Mouse (Mus musculus): ENCODE data around the gene Atp6v1g2. TPM values are rescaled to one million over a fixed set of nuclear protein-coding genes. Genes with fewer than 3 reads are reported as not detected.
"Not testable (repeated sequence)": the region's sequence is repeated elsewhere in the genome, so short reads cannot be mapped to it uniquely, and the experiment has no call there.

Atp6v1g2 gene
- polyA plus RNA-seq, 1 experiment from 2014 or later = 151 TPM

- H3K27me3 ChIP-seq (replicated peaks; ENCODE audit: control insufficient read depth, insufficient read depth, low read length) = no peaks in the 10 kb centered on the region
- H3K4me1 ChIP-seq (ENCODE audit: control insufficient read depth, insufficient read depth, low read depth, low read length) = peaks cover 27% of the 10 kb centered on the region
- no peaks in the 10 kb centered on the region for H3K9me3 ChIP-seq (ENCODE audit: control insufficient read depth, low read length)
- H3K27ac ChIP-seq (ENCODE audit: low read depth, low read length) = no peak overlapping the region
- no peak overlapping the region for H3K4me3 ChIP-seq (ENCODE audit: low read length)
- peaks cover 14% of the 10 kb centered on the region for H3K36me3 ChIP-seq (ENCODE audit: control insufficient read depth, insufficient read depth, low read length)
- H3K9ac ChIP-seq (ENCODE audit: low read depth, low read length) = no peak overlapping the region
- 84% methylated on average over 5 of the region's 5 CpGs for WGBS
- no peak overlapping the region for H3K4me2 ChIP-seq (ENCODE audit: low read length)
- no peak for ATAC-seq
Observed at GRCm38 (mm10) chr17:35232659-35233058, 801 bp upstream of the Atp6v1g2 start.

- WGBS = 81% methylated on average over 7 of the region's 7 CpGs
- not testable (repeated sequence) for H3K9ac ChIP-seq (ENCODE audit: low read depth, low read length); H3K27me3 ChIP-seq (replicated peaks; ENCODE audit: control insufficient read depth, insufficient read depth, low read length); H3K36me3 ChIP-seq (ENCODE audit: control insufficient read depth, insufficient read depth, low read length); H3K4me3 ChIP-seq (ENCODE audit: low read length); H3K9me3 ChIP-seq (ENCODE audit: control insufficient read depth, low read length); H3K4me2 ChIP-seq (ENCODE audit: low read length); H3K27ac ChIP-seq (ENCODE audit: low read depth, low read length); ATAC-seq
- H3K4me1 ChIP-seq (ENCODE audit: control insufficient read depth, insufficient read depth, low read depth, low read length) = peaks cover 28% of the 10 kb centered on the region
Observed at GRCm38 (mm10) chr17:35234090-35234489, 630 bp downstream of the Atp6v1g2 start.

DNA sequence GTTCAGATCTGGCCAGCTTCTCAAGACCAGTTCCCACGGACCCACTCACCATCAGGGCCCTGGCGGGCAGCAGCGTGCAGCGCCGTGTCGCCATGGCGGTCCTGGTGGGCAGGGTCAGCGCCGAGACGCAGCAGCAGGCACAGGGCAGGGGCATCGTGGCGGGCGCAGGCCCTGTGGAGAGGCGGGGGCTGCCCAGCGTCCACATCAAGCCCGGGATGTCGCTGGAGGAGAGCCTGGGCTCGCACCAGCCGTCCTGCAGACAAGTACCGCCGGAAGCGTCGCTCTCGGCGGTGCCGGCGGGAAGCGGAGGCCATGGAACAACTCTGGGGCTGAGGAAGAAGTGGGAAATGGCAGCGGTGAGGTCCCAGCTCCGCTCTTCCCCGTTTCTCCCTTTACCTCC lies 1.4 kb downstream of the Atp6v1g2 start:
- Histone ChIP-seq H3K4me1 (ENCODE audit: control insufficient read depth, insufficient read depth, low read depth, low read length) (peaks cover 28% of the 10 kb centered on the region), H3K27me3 (replicated peaks; ENCODE audit: control insufficient read depth, insufficient read depth, low read length) (no peaks in the 10 kb centered on the region), H3K36me3 (ENCODE audit: control insufficient read depth, insufficient read depth, low read length) (peaks cover 6% of the 10 kb centered on the region; the same call in 1 of the 2 replicates), H3K4me3 (ENCODE audit: low read length) (peak overlapping the region; percentile 54), H3K9me3 (ENCODE audit: control insufficient read depth, low read length) (no peaks in the 10 kb centered on the region), H3K27ac (ENCODE audit: low read depth, low read length) (peak overlapping the region; percentile 95), H3K9ac (ENCODE audit: low read depth, low read length) (peak overlapping the region; percentile 75), H3K4me2 (ENCODE audit: low read length) (peak overlapping the region; percentile 89)
- no peak for ATAC-seq
- WGBS = 3% methylated on average over 31 of the region's 31 CpGs

- no peaks in the 10 kb centered on the region for H3K27me3 ChIP-seq (replicated peaks; ENCODE audit: control insufficient read depth, insufficient read depth, low read length)
- H3K4me3 ChIP-seq (ENCODE audit: low read length) = peak within 1 kb of the TSS; percentile 54
- no peaks in the 10 kb centered on the region for H3K9me3 ChIP-seq (ENCODE audit: control insufficient read depth, low read length)
- H3K4me2 ChIP-seq (ENCODE audit: low read length) = peak within 1 kb of the TSS; percentile 89
- peaks cover 34% of the 10 kb centered on the region for H3K4me1 ChIP-seq (ENCODE audit: control insufficient read depth, insufficient read depth, low read depth, low read length)
- H3K9ac ChIP-seq (ENCODE audit: low read depth, low read length) = peak within 1 kb of the TSS; percentile 75
- ATAC-seq = peak; percentile 84
- 0% methylated on average over 35 of the region's 35 CpGs for WGBS
- H3K36me3 ChIP-seq (ENCODE audit: control insufficient read depth, insufficient read depth, low read length) = peaks cover 6% of the 10 kb centered on the region; the same call in 1 of the 2 replicates
- H3K27ac ChIP-seq (ENCODE audit: low read depth, low read length) = peak within 1 kb of the TSS; percentile 95
Observed at GRCm38 (mm10) chr17:35235614-35236389, 2.3 kb downstream of the Atp6v1g2 start, which contains the start of gene Nfkbil1. Gene Nfkbil1, minus strand, starts transcription at chr17:35235792.

GRCm38 (mm10) chr17:35236390-35236746 lies 2.9 kb downstream of the Atp6v1g2 start:
- Histone ChIP-seq H3K9ac (ENCODE audit: low read depth, low read length) (peak overlapping the region; percentile 75), H3K4me3 (ENCODE audit: low read length) (peak overlapping the region; percentile 54), H3K27ac (ENCODE audit: low read depth, low read length) (peak overlapping the region; percentile 95), H3K4me1 (ENCODE audit: control insufficient read depth, insufficient read depth, low read depth, low read length) (peaks cover 34% of the 10 kb centered on the region), H3K9me3 (ENCODE audit: control insufficient read depth, low read length) (no peaks in the 10 kb centered on the region), H3K36me3 (ENCODE audit: control insufficient read depth, insufficient read depth, low read length) (peaks cover 2% of the 10 kb centered on the region; the same call in 1 of the 2 replicates), H3K4me2 (ENCODE audit: low read length) (peak overlapping the region; percentile 89), H3K27me3 (replicated peaks; ENCODE audit: control insufficient read depth, insufficient read depth, low read length) (no peaks in the 10 kb centered on the region)
- ATAC-seq = peak; percentile 85
- WGBS = 1% methylated on average over 18 of the region's 18 CpGs

- no peaks in the 10 kb centered on the region for H3K9me3 ChIP-seq (ENCODE audit: control insufficient read depth, low read length)
- H3K4me3 ChIP-seq (ENCODE audit: low read length) = peak overlapping the region; percentile 54
- H3K27me3 ChIP-seq (replicated peaks; ENCODE audit: control insufficient read depth, insufficient read depth, low read length) = no peaks in the 10 kb centered on the region
- H3K4me2 ChIP-seq (ENCODE audit: low read length) = peak overlapping the region; percentile 89
- 69% methylated on average over 9 of the region's 9 CpGs for WGBS
- ATAC-seq = no peak
- H3K27ac ChIP-seq (ENCODE audit: low read depth, low read length) = peak overlapping the region; percentile 95
- peaks cover 2% of the 10 kb centered on the region; the same call in 1 of the 2 replicates for H3K36me3 ChIP-seq (ENCODE audit: control insufficient read depth, insufficient read depth, low read length)
- peak overlapping the region; percentile 75 for H3K9ac ChIP-seq (ENCODE audit: low read depth, low read length)
- peaks cover 30% of the 10 kb centered on the region for H3K4me1 ChIP-seq (ENCODE audit: control insufficient read depth, insufficient read depth, low read depth, low read length)
Observed at GRCm38 (mm10) chr17:35236996-35237395, 3.5 kb downstream of the Atp6v1g2 start.

GRCm38 (mm10) chr17:35237504-35237903 lies 4.0 kb downstream of the Atp6v1g2 start:
- Histone ChIP-seq H3K27ac (ENCODE audit: low read depth, low read length) (no peak overlapping the region), H3K4me1 (ENCODE audit: control insufficient read depth, insufficient read depth, low read depth, low read length) (peaks cover 26% of the 10 kb centered on the region), H3K36me3 (ENCODE audit: control insufficient read depth, insufficient read depth, low read length) (peaks cover 2% of the 10 kb centered on the region; the same call in 1 of the 2 replicates), H3K4me2 (ENCODE audit: low read length) (peak overlapping the region; percentile 89), H3K9me3 (ENCODE audit: control insufficient read depth, low read length) (no peaks in the 10 kb centered on the region), H3K9ac (ENCODE audit: low read depth, low read length) (peak overlapping the region; percentile 75; the same call in 1 of the 2 replicates), H3K27me3 (replicated peaks; ENCODE audit: control insufficient read depth, insufficient read depth, low read length) (no peaks in the 10 kb centered on the region), H3K4me3 (ENCODE audit: low read length) (peak overlapping the region; percentile 54; the same call in 1 of the 2 replicates)
- ATAC-seq = no peak
- 84% methylated on average over 12 of the region's 12 CpGs for WGBS

GRCm38 (mm10) chr17:35239700-35240099 lies 6.2 kb downstream of the Atp6v1g2 start:
- Histone ChIP-seq H3K27me3 (replicated peaks; ENCODE audit: control insufficient read depth, insufficient read depth, low read length) (no peaks in the 10 kb centered on the region), H3K27ac (ENCODE audit: low read depth, low read length) (no peak overlapping the region), H3K36me3 (ENCODE audit: control insufficient read depth, insufficient read depth, low read length) (peaks cover 15% of the 10 kb centered on the region), H3K4me3 (ENCODE audit: low read length) (no peak overlapping the region), H3K9me3 (ENCODE audit: control insufficient read depth, low read length) (no peaks in the 10 kb centered on the region), H3K4me2 (ENCODE audit: low read length) (no peak overlapping the region), H3K4me1 (ENCODE audit: control insufficient read depth, insufficient read depth, low read depth, low read length) (peaks cover 34% of the 10 kb centered on the region), H3K9ac (ENCODE audit: low read depth, low read length) (no peak overlapping the region)
- 79% methylated on average over 5 of the region's 5 CpGs for WGBS
- no peak for ATAC-seq

Measured in hindbrain, embryonic 16.5 days (tissue).